Mouse (Mus musculus): Measurements from ENCODE around the gene Atxn1l. TPM values are rescaled to one million over a fixed set of nuclear protein-coding genes. Genes with fewer than 3 reads are reported as not detected.
A peak's percentile ranks its signal among the peaks of the same experiment; 100 is the strongest.

The Atxn1l gene
- total and polyA plus RNA-seq, 3 experiments: 4.6 to 15.2 (median 7.6) TPM

DNA sequence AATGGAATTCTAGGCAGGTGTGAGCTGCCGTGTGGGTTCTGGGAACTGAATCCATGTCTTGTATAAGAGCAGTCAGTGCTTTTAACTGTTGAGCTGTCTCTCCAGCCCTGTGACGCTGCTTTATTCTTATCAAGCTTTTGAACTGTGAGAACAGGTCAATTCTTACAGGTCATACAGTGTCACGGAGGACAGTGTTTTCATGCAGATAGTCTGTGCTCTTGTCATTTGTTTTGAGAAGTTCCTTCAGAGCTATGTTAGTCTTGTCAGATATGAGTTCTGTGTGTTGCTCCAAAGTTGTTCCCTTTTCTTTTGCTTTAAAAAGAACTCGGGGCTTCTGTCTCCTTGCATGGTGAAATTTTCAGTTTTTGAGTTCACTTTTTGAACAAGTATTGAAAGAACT lies 43.0 kb upstream of the Atxn1l start:
- Histone ChIP-seq H3K27ac (ENCODE audit: insufficient read depth, low read depth) (no peak overlapping the region), H3K4me3 (replicated peaks in 1 of 3; ENCODE audit: low read depth in 2 of 3, low read length in 2 of 3, poor library complexity in 1 of 3) (no peak overlapping the region), H3K9me3 (replicated peaks; ENCODE audit: low read length) (no peaks in the 10 kb centered on the region), H3K36me3 (replicated peaks in 1 of 2; ENCODE audit: control insufficient read depth in 1 of 2, insufficient read depth in 1 of 2, low read length in 1 of 2) (no peaks in the 10 kb centered on the region), H3K79me2 (replicated peaks; ENCODE audit: control insufficient read depth, extremely low read depth, insufficient read depth, poor library complexity, severe bottlenecking) (peaks cover 57% of the 10 kb centered on the region), H3K9ac (ENCODE audit: insufficient read depth, low read depth) (no peak overlapping the region; the same call in 1 of the 2 replicates), H3K4me1 (ENCODE audit: control insufficient read depth in 1 of 2, insufficient read depth in 2 of 2) (peaks cover 3 to 41% of the 10 kb centered on the region in 2 experiments; a peak in 3 of 4 replicates), H3K27me3 (replicated peaks) (peaks cover 4% of the 10 kb centered on the region), H3K4me2 (ENCODE audit: insufficient read depth, low read depth, poor library complexity, severe bottlenecking) (peak overlapping the region; percentile 92)
- dilution Hi-C loops (cut with MboI; ENCODE audit: extremely low pct_ligation_motif_present, extremely low pct_unique_long_range_greater_than_20kb, low sequenced_read_pairs): no loop called here
- in situ Hi-C loops (cut with MboI; ENCODE audit: low pct_ligation_motif_present, low pct_unique_long_range_greater_than_20kb, low sequenced_read_pairs): no loop called here
- no peak for TF ChIP-seq ZNF384 (IDR thresholded peaks at IDR 0.05; ENCODE audit: low read depth, low read length)
- no peak for TF ChIP-seq EP300 (IDR thresholded peaks at IDR 0.05; ENCODE audit: low read length)
- no peak for TF ChIP-seq MYC (IDR thresholded peaks at IDR 0.05; ENCODE audit: low read depth, low read length)
- TF ChIP-seq PAX5 (IDR thresholded peaks at IDR 0.05; ENCODE audit: low read length): no peak
- no peak for TF ChIP-seq BHLHE40 (IDR thresholded peaks at IDR 0.05; ENCODE audit: low read depth, low read length)
- no peak for TF ChIP-seq POLR2A (IDR thresholded peaks at IDR 0.05; ENCODE audit: low read depth, low read length)
- no peak for TF ChIP-seq KAT2A (IDR thresholded peaks at IDR 0.05; ENCODE audit: insufficient replicate concordance, low read length)
- TF ChIP-seq IRF4 (IDR thresholded peaks at IDR 0.05; ENCODE audit: low read depth, low read length): no peak
- TF ChIP-seq CTCF (conservative IDR thresholded peaks at IDR 0.05 in 1 of 2, IDR thresholded peaks at IDR 0.05 in 1 of 2; ENCODE audit: low read depth in 2 of 2, low read length in 2 of 2): no peak
- TF ChIP-seq JUN (IDR thresholded peaks at IDR 0.05; ENCODE audit: insufficient read depth, low read depth, low read length): no peak
- no peak for TF ChIP-seq MXI1 (IDR thresholded peaks at IDR 0.05; ENCODE audit: low read depth, low read length)
- no peak for TF ChIP-seq NRF1 (IDR thresholded peaks at IDR 0.05; ENCODE audit: low read depth, low read length)
- no peak for TF ChIP-seq RAD21 (IDR thresholded peaks at IDR 0.05; ENCODE audit: low read depth, low read length)
- no peak for DNase-seq (ENCODE audit: extremely low read depth)

DNA sequence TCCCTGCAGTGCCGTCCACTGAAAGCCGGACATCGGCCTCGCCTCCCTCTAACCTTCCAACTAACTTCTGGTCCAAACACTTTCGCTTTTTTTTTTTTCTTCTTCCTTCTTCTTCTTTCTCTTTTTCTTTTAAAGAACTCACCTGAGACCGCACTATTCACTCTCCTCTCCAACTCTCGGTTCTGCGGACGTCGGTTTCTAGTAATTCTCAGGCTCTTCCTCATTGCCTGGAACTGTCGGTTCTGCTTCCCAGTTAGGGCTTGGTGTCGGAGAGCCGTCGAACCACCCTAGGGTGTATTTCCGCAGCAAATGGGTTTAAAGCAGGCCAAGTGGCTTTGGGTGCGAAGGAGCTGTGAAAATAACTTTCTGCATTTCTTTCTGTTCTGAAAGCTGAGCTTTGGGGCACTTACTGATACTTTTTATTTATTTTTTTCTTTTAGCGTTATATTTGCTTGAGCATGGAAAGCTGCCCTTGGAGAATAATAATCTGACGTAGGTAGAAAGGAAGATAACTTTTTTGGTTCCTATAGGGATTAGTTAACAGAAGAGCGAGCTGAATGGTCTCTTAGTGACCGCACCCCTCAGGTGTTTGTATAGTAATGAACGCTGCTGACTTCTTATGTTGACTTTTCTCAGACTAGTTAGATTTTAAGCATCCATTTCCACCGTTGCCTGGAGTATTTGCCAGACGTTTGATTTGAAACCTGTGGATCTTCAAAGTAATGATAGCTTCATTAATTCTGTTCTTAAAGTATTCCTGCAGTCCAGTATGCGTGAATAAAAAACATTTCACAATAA lies 42.1 kb upstream of the Atxn1l start:
- H3K4me2 ChIP-seq (ENCODE audit: insufficient read depth, low read depth, poor library complexity, severe bottlenecking): peak overlapping the region; percentile 92
- H3K4me3 ChIP-seq (replicated peaks in 1 of 3; ENCODE audit: low read depth in 2 of 3, low read length in 2 of 3, poor library complexity in 1 of 3): peak overlapping the region; percentile 76 to 96 (median 91)
- no peaks in the 10 kb centered on the region for H3K9me3 ChIP-seq (replicated peaks; ENCODE audit: low read length)
- dilution Hi-C loops (cut with MboI; ENCODE audit: extremely low pct_ligation_motif_present, extremely low pct_unique_long_range_greater_than_20kb, low sequenced_read_pairs): no loop called here
- TF ChIP-seq ZKSCAN1 (IDR thresholded peaks at IDR 0.05; ENCODE audit: borderline replicate concordance, low read depth, low read length) (no peak), CHD2 (IDR thresholded peaks at IDR 0.05; ENCODE audit: low read length) (no peak), MYC (IDR thresholded peaks at IDR 0.05; ENCODE audit: low read depth, low read length) (no peak), SMC3 (IDR thresholded peaks at IDR 0.05; ENCODE audit: low read depth, low read length) (no peak), E2F4 (IDR thresholded peaks at IDR 0.05; ENCODE audit: insufficient replicate concordance, low read depth, low read length) (no peak), USF2 (conservative IDR thresholded peaks at IDR 0.05; ENCODE audit: low read depth, low read length) (no peak), EP300 (IDR thresholded peaks at IDR 0.05; ENCODE audit: low read length) (no peak), MAX (IDR thresholded peaks at IDR 0.05; ENCODE audit: low read length) (no peak), USF1 (IDR thresholded peaks at IDR 0.05; ENCODE audit: low read depth, low read length) (no peak), POLR2A (IDR thresholded peaks at IDR 0.05; ENCODE audit: low read depth, low read length) (no peak), UBTF (IDR thresholded peaks at IDR 0.05; ENCODE audit: low read depth, low read length) (no peak), MEF2A (IDR thresholded peaks at IDR 0.05; ENCODE audit: borderline replicate concordance, low read depth, low read length) (no peak), BHLHE40 (IDR thresholded peaks at IDR 0.05; ENCODE audit: low read depth, low read length) (no peak)
- H3K36me3 ChIP-seq (replicated peaks in 1 of 2; ENCODE audit: control insufficient read depth in 1 of 2, insufficient read depth in 1 of 2, low read length in 1 of 2): no peaks in the 10 kb centered on the region
- H3K79me2 ChIP-seq (replicated peaks; ENCODE audit: control insufficient read depth, extremely low read depth, insufficient read depth, poor library complexity, severe bottlenecking): peaks cover 48% of the 10 kb centered on the region
- H3K27me3 ChIP-seq (replicated peaks): peaks cover 4% of the 10 kb centered on the region
- peak overlapping the region; percentile 81 for H3K9ac ChIP-seq (ENCODE audit: insufficient read depth, low read depth)
- peaks cover 3 to 41% of the 10 kb centered on the region in 2 experiments; a peak in 3 of 4 replicates for H3K4me1 ChIP-seq (ENCODE audit: control insufficient read depth in 1 of 2, insufficient read depth in 2 of 2)
- DNase-seq (ENCODE audit: extremely low read depth): peak; percentile 16
- no peak overlapping the region for H3K27ac ChIP-seq (ENCODE audit: insufficient read depth, low read depth)
- in situ Hi-C loops (cut with MboI; ENCODE audit: low pct_ligation_motif_present, low pct_unique_long_range_greater_than_20kb, low sequenced_read_pairs): no loop called here
